Mouse (Mus musculus): ENCODE measurements around the gene Ttc33. TPM values are rescaled to one million over a fixed set of nuclear protein-coding genes. Genes with fewer than 3 reads are reported as not detected.
A peak's percentile ranks its signal among the peaks of the same experiment; 100 is the strongest.

The Ttc33 gene
- polyA plus RNA-seq, 2 experiments: 19.0 to 38.4 TPM

GRCm38 (mm10) chr15:5142047-5142446 is 43.3 kb upstream of the Ttc33 start:
- ATAC-seq (ENCODE audit: low FRiP score, low read depth): no peak
- DNase-seq (ENCODE audit: low spot score): no peak
- H3K27me3 ChIP-seq (ENCODE audit: control insufficient read depth, insufficient read depth, low read length): no peaks in the 10 kb centered on the region
- WGBS: 57% methylated on average over 5 of the region's 5 CpGs
- peaks cover 10% of the 10 kb centered on the region for H3K4me1 ChIP-seq (ENCODE audit: control insufficient read depth, insufficient read depth, low read length)
- TF ChIP-seq POLR2A (IDR thresholded peaks at IDR 0.05; ENCODE audit: borderline replicate concordance, extremely low read depth, insufficient read depth, insufficient read length): no peak
- no peaks in the 10 kb centered on the region for H3K9me3 ChIP-seq (ENCODE audit: control insufficient read depth, low read length)
- no peak overlapping the region for H3K9ac ChIP-seq (ENCODE audit: low read depth, low read length, severe bottlenecking)
- no peak overlapping the region for H3K4me3 ChIP-seq (replicated peaks; ENCODE audit: low read length)
- H3K27ac ChIP-seq (replicated peaks; ENCODE audit: low read depth, low read length): no peak overlapping the region
- no peak overlapping the region for H3K4me2 ChIP-seq (replicated peaks; ENCODE audit: low read depth, low read length, severe bottlenecking)
- no peaks in the 10 kb centered on the region for H3K36me3 ChIP-seq (ENCODE audit: control insufficient read depth, insufficient read depth, low read length)

GRCm38 (mm10) chr15:5142714-5143113 is 42.6 kb upstream of the Ttc33 start:
- Histone ChIP-seq H3K4me3 (replicated peaks; ENCODE audit: low read length) (peak overlapping the region; percentile 86; the same call in 1 of the 2 replicates), H3K9ac (ENCODE audit: low read depth, low read length, severe bottlenecking) (no peak overlapping the region), H3K36me3 (ENCODE audit: control insufficient read depth, insufficient read depth, low read length) (no peaks in the 10 kb centered on the region), H3K27ac (replicated peaks; ENCODE audit: low read depth, low read length) (no peak overlapping the region), H3K9me3 (ENCODE audit: control insufficient read depth, low read length) (no peaks in the 10 kb centered on the region), H3K4me1 (ENCODE audit: control insufficient read depth, insufficient read depth, low read length) (peaks cover 10% of the 10 kb centered on the region), H3K27me3 (ENCODE audit: control insufficient read depth, insufficient read depth, low read length) (no peaks in the 10 kb centered on the region), H3K4me2 (replicated peaks; ENCODE audit: low read depth, low read length, severe bottlenecking) (no peak overlapping the region)
- DNase-seq (ENCODE audit: low spot score) (no peak), ATAC-seq (ENCODE audit: low FRiP score, low read depth) (no peak)
- 67% methylated on average over 5 of the region's 5 CpGs for WGBS
- no peak for TF ChIP-seq POLR2A (IDR thresholded peaks at IDR 0.05; ENCODE audit: borderline replicate concordance, extremely low read depth, insufficient read depth, insufficient read length)

- Histone ChIP-seq H3K27ac (replicated peaks; ENCODE audit: low read depth, low read length) (peak within 1 kb of the TSS; percentile 91), H3K36me3 (ENCODE audit: control insufficient read depth, insufficient read depth, low read length) (no peaks in the 10 kb centered on the region), H3K4me2 (replicated peaks; ENCODE audit: low read depth, low read length, severe bottlenecking) (peak within 1 kb of the TSS; percentile 57), H3K9ac (ENCODE audit: low read depth, low read length, severe bottlenecking) (peak within 1 kb of the TSS; percentile 88), H3K4me1 (ENCODE audit: control insufficient read depth, insufficient read depth, low read length) (peaks cover 13% of the 10 kb centered on the region), H3K9me3 (ENCODE audit: control insufficient read depth, low read length) (no peaks in the 10 kb centered on the region), H3K27me3 (ENCODE audit: control insufficient read depth, insufficient read depth, low read length) (no peaks in the 10 kb centered on the region), H3K4me3 (replicated peaks; ENCODE audit: low read length) (peak within 1 kb of the TSS; percentile 86)
- ATAC-seq (ENCODE audit: low FRiP score, low read depth): peak; percentile 89
- peak; percentile 69 for DNase-seq (ENCODE audit: low spot score)
- TF ChIP-seq POLR2A (IDR thresholded peaks at IDR 0.05; ENCODE audit: borderline replicate concordance, extremely low read depth, insufficient read depth, insufficient read length): no peak
- under 1% methylated on average over 40 of the region's 80 CpGs for WGBS
These were observed 41.8 kb upstream of the Ttc33 start, which contains the start of gene Prkaa1 for GRCm38 (mm10) chr15:5143361-5144020. Prkaa1 (plus strand) TSS chr15:5143861.

- Histone ChIP-seq H3K4me1 (ENCODE audit: control insufficient read depth, insufficient read depth, low read length) (peaks cover 18% of the 10 kb centered on the region), H3K9ac (ENCODE audit: low read depth, low read length, severe bottlenecking) (peak overlapping the region; percentile 88)
These were observed 41.1 kb upstream of the Ttc33 start for GRCm38 (mm10) chr15:5144021-5144778.

GRCm38 (mm10) chr15:5145196-5145945 is 40.0 kb upstream of the Ttc33 start:
- Histone ChIP-seq H3K27ac (replicated peaks; ENCODE audit: low read depth, low read length) (no peak overlapping the region), H3K9me3 (ENCODE audit: control insufficient read depth, low read length) (no peaks in the 10 kb centered on the region), H3K27me3 (ENCODE audit: control insufficient read depth, insufficient read depth, low read length) (no peaks in the 10 kb centered on the region), H3K36me3 (ENCODE audit: control insufficient read depth, insufficient read depth, low read length) (no peaks in the 10 kb centered on the region), H3K4me2 (replicated peaks; ENCODE audit: low read depth, low read length, severe bottlenecking) (peak overlapping the region; percentile 50), H3K4me3 (replicated peaks; ENCODE audit: low read length) (peak overlapping the region; percentile 86), H3K9ac (ENCODE audit: low read depth, low read length, severe bottlenecking) (no peak overlapping the region), H3K4me1 (ENCODE audit: control insufficient read depth, insufficient read depth, low read length) (peaks cover 21% of the 10 kb centered on the region)
- DNase-seq (ENCODE audit: low spot score) (no peak), ATAC-seq (ENCODE audit: low FRiP score, low read depth) (no peak)
- TF ChIP-seq POLR2A (IDR thresholded peaks at IDR 0.05; ENCODE audit: borderline replicate concordance, extremely low read depth, insufficient read depth, insufficient read length): no peak
- 43% methylated on average over 9 of the region's 9 CpGs for WGBS

More at GRCm38 (mm10) chr15:5144021-5144778, 41.1 kb upstream of the Ttc33 start:
- H3K27ac ChIP-seq (replicated peaks; ENCODE audit: low read depth, low read length): peak overlapping the region; percentile 91
- no peaks in the 10 kb centered on the region for H3K36me3 ChIP-seq (ENCODE audit: control insufficient read depth, insufficient read depth, low read length)
- DNase-seq (ENCODE audit: low spot score): peak; percentile 56
- WGBS: under 1% methylated on average over 48 of the region's 61 CpGs
- peak; percentile 89 for ATAC-seq (ENCODE audit: low FRiP score, low read depth)
- no peaks in the 10 kb centered on the region for H3K27me3 ChIP-seq (ENCODE audit: control insufficient read depth, insufficient read depth, low read length)
- no peak for TF ChIP-seq POLR2A (IDR thresholded peaks at IDR 0.05; ENCODE audit: borderline replicate concordance, extremely low read depth, insufficient read depth, insufficient read length)
- H3K4me3 ChIP-seq (replicated peaks; ENCODE audit: low read length): peak overlapping the region; percentile 86
- peak overlapping the region; percentile 50 for H3K4me2 ChIP-seq (replicated peaks; ENCODE audit: low read depth, low read length, severe bottlenecking)
- no peaks in the 10 kb centered on the region for H3K9me3 ChIP-seq (ENCODE audit: control insufficient read depth, low read length)
